Mouse (Mus musculus) embryonic facial prominence, embryonic 14.5 days (tissue): ENCODE results near the gene Hdgf. TPM values are rescaled to one million over a fixed set of nuclear protein-coding genes. Genes with fewer than 3 reads are reported as not detected.

Source experiments
- ATAC-seq: fragments of 200-750 bp; cut with Nextera tagmentation; 2 replicates; pipeline ENCODE4 v1.8.0; 2017; ENCODE audit warnings: low read depth, moderate number of reproducible peaks, moderate TSS enrichment
- DNase-seq: peaks from one replicate; pipeline ENCODE4 v3.0.0-alpha.2; 2015; ENCODE audit warnings: low spot score
- H3K27ac ChIP-seq: fragments of 300-500 bp; sonication (generic); replicated peaks from 2 replicates; pipeline ENCODE4 v1.5.1; 2014; ENCODE audit warnings: low read depth, mild to moderate bottlenecking, low read length, moderate library complexity
- H3K27me3 ChIP-seq: fragments of 300-500 bp; sonication (generic); replicated peaks from 2 replicates; pipeline ENCODE4 v1.6.1; 2014; ENCODE audit warnings: low read length; ENCODE audit not compliant: control insufficient read depth, insufficient read depth
- H3K36me3 ChIP-seq: fragments of 300-500 bp; sonication (generic); 2 replicates; pipeline ENCODE4 v1.6.1; 2014; ENCODE audit warnings: low read length, mixed read lengths; ENCODE audit not compliant: control insufficient read depth, insufficient read depth
- H3K4me1 ChIP-seq: fragments of 300-500 bp; sonication (generic); 2 replicates; pipeline ENCODE4 v1.6.1; 2014; ENCODE audit warnings: antibody characterized with exemption, low read length; ENCODE audit not compliant: control insufficient read depth, insufficient read depth
- H3K4me2 ChIP-seq: fragments of 300-500 bp; sonication (generic); 2 replicates; pipeline ENCODE4 v1.6.1; 2014; ENCODE audit warnings: low read depth, mild to moderate bottlenecking, low read length, moderate library complexity, mixed read lengths
- H3K4me3 ChIP-seq: fragments of 300-500 bp; sonication (generic); 2 replicates; pipeline ENCODE4 v1.5.1; 2014; ENCODE audit warnings: low read depth, mild to moderate bottlenecking, low read length
- H3K9ac ChIP-seq: fragments of 300-500 bp; sonication (generic); 2 replicates; pipeline ENCODE4 v1.6.1; 2014; ENCODE audit warnings: low read depth, mild to moderate bottlenecking, low read length, moderate library complexity, mixed read lengths
- H3K9me3 ChIP-seq: fragments of 300-500 bp; sonication (generic); 2 replicates; pipeline ENCODE4 v1.6.1; 2016; ENCODE audit warnings: low read length; ENCODE audit not compliant: control insufficient read depth
- WGBS: fragments of 180-500 bp; shearing (Covaris S2); extraction: QIAGEN DNeasy Blood & Tissue Kit; methylation state at CpG from one replicate; pipeline ENCODE4 v1.1.7; 2014; 5-methylcytosine and 5-hydroxymethylcytosine counted together
- polyA plus RNA-seq: library from polyadenylated mRNA; unstranded; fragments of >200 nt; fragmentation: Nextera tagmentation; extraction: Ambion mirVana; gene quantifications from 2 replicates; pipeline ENCODE4 v1.2.1, GENCODE M21; 2014

The Hdgf gene
- polyA plus RNA-seq, 1 experiment from 2014 or later: 205 TPM

DNA sequence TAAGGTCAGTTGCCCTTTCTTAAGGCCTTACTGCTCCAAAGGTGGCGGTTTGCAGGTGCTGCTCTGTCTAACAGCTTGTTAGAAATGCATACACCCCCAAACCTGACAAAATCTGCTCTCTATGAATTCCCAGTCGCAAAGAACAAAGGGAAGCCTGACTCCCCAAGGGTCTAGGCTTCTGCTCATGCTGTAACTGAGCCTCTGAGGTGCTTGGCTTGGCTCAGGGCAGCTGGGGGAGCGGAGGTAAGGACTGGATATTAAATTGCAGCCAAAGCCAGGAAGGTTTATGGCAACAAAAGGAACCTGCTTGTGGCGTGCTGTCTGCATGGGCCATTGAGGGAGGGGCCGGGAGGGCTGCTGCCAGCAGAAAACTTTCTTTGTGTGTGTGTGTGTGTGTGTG lies 2.3 kb upstream of the Hdgf start:
- Histone ChIP-seq H3K4me3 (no peak overlapping the region), H3K4me2 (no peak overlapping the region), H3K36me3 (no peaks in the 10 kb centered on the region), H3K9ac (no peak overlapping the region), H3K27ac (no peak overlapping the region), H3K4me1 (peaks cover 11% of the 10 kb centered on the region), H3K27me3 (no peaks in the 10 kb centered on the region), H3K9me3 (no peaks in the 10 kb centered on the region)
- 42% methylated on average over 5 of the region's 5 CpGs for WGBS
- ATAC-seq (peak; percentile 34; the same call in 1 of the 2 replicates), DNase-seq (peak; percentile 77)

GRCm38 (mm10) chr3:87906601-87906980 lies 470 bp downstream of the Hdgf start:
- Histone ChIP-seq H3K9ac (peak overlapping the region; percentile 97), H3K4me2 (peak overlapping the region; percentile 79), H3K27ac (peak overlapping the region; percentile 96), H3K36me3 (no peaks in the 10 kb centered on the region), H3K27me3 (no peaks in the 10 kb centered on the region), H3K4me1 (peaks cover 35% of the 10 kb centered on the region), H3K4me3 (peak overlapping the region; percentile 99), H3K9me3 (no peaks in the 10 kb centered on the region)
- peak; percentile 4; the same call in 1 of the 2 replicates for ATAC-seq
- 0% methylated on average over 10 of the region's 47 CpGs for WGBS
- DNase-seq: no peak

DNA sequence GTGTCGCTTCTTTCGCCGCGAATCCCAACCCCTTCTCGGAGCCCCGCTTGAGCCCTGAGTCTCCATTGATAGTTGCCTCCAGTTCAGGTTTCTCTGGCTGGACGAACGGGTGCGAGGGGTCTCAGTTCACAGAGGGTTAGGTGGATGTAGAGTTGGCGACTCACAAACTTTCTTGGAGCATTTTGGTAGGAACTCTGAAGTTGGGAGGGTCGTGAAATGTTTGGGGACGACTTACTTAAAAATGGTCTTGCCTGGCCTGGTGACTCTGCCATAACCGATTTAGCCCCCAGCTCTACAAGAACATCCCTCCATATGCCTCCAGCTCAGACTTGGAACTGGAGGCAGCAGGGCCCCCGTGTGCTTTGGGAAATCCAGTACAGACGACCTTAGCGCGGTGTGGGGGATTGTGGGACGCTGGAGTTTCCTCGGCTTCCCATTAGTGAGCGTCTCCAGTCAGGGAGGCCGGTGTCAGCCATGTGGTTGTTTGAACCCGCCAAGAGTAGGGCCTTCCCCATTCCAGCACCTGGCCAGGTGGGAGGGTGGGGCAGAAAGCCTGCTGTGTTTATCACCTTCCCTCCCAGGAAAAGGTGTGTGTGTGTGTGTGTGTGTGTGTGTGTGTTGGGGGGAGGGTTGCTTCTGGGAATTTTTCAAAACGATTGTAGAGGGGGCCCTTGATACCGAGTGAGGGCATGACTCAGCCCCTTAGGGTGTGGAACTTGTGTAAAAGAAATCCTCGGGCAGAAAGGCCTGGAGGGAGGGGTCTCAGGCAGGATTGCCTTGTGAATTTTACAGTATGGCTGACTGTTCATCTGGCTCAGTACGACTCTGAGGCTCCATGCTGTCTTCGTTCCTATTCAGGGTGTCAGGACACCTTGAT lies 1.1 kb downstream of the Hdgf start:
- peaks cover 35% of the 10 kb centered on the region for H3K4me1 ChIP-seq
- peak overlapping the region; percentile 79 for H3K4me2 ChIP-seq
- H3K9ac ChIP-seq: peak overlapping the region; percentile 97
- ATAC-seq (no peak), DNase-seq (peak; percentile 73)
- peak overlapping the region; percentile 99 for H3K4me3 ChIP-seq
- peak overlapping the region; percentile 96 for H3K27ac ChIP-seq
- no peaks in the 10 kb centered on the region for H3K27me3 ChIP-seq
- no peaks in the 10 kb centered on the region for H3K9me3 ChIP-seq
- WGBS: under 1% methylated on average over 21 of the region's 27 CpGs
- no peaks in the 10 kb centered on the region for H3K36me3 ChIP-seq

- WGBS: 10% methylated on average over 1 of the region's 1 CpGs
- Histone ChIP-seq H3K27me3 (no peaks in the 10 kb centered on the region), H3K4me1 (peaks cover 35% of the 10 kb centered on the region), H3K9ac (peak overlapping the region; percentile 97), H3K27ac (peak overlapping the region; percentile 96), H3K4me3 (peak overlapping the region; percentile 99), H3K4me2 (peak overlapping the region; percentile 79), H3K36me3 (peaks cover 2% of the 10 kb centered on the region; the same call in 1 of the 2 replicates), H3K9me3 (no peaks in the 10 kb centered on the region)
- ATAC-seq: no peak
- no peak for DNase-seq
Observed at GRCm38 (mm10) chr3:87907906-87908305, 1.8 kb downstream of the Hdgf start.

DNA sequence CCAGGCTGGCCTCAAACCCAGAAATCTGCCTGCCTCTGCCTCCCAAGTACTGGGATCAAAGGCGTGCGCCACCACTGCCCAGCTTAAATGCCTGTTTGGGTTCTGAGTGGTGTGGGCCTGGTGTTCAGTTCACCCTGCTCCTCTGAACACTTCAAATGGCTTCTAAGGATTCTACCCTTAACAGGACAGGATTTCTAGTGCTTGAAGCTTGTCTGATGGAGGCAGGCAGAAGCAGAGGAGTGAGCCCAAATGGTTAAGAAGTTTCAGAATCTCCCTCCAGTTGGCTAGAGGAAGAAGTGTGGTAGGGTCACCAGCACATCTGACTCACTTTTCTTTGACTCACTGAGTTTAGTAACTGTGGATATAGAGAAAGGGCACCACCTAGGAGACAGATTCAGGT lies 3.3 kb downstream of the Hdgf start:
- 79% methylated on average over 2 of the region's 2 CpGs for WGBS
- Histone ChIP-seq H3K9me3 (no peaks in the 10 kb centered on the region), H3K4me3 (peak overlapping the region; percentile 25), H3K4me2 (peak overlapping the region; percentile 55), H3K36me3 (peaks cover 16% of the 10 kb centered on the region), H3K4me1 (peaks cover 35% of the 10 kb centered on the region), H3K27ac (peak overlapping the region; percentile 61), H3K27me3 (no peaks in the 10 kb centered on the region), H3K9ac (peak overlapping the region; percentile 38; the same call in 1 of the 2 replicates)
- DNase-seq (no peak), ATAC-seq (no peak)

GRCm38 (mm10) chr3:87909874-87910273 lies 3.8 kb downstream of the Hdgf start:
- Histone ChIP-seq H3K9me3 (no peaks in the 10 kb centered on the region), H3K27me3 (no peaks in the 10 kb centered on the region), H3K27ac (peak overlapping the region; percentile 61), H3K9ac (peak overlapping the region; percentile 47), H3K4me3 (peak overlapping the region; percentile 25), H3K36me3 (peaks cover 21% of the 10 kb centered on the region), H3K4me1 (peaks cover 35% of the 10 kb centered on the region), H3K4me2 (peak overlapping the region; percentile 55)
- ATAC-seq: no peak
- peak; percentile 19 for DNase-seq
- 8% methylated on average over 4 of the region's 4 CpGs for WGBS

- Histone ChIP-seq H3K27me3 (no peaks in the 10 kb centered on the region), H3K4me3 (peak overlapping the region; percentile 25), H3K4me2 (peak overlapping the region; percentile 55), H3K9ac (peak overlapping the region; percentile 47), H3K4me1 (peaks cover 35% of the 10 kb centered on the region), H3K27ac (peak overlapping the region; percentile 61), H3K9me3 (no peaks in the 10 kb centered on the region), H3K36me3 (peaks cover 29% of the 10 kb centered on the region)
- WGBS: 9% methylated on average over 11 of the region's 12 CpGs
- ATAC-seq: peak; percentile 16; the same call in 1 of the 2 replicates
- peak; percentile 92 for DNase-seq
Observed at GRCm38 (mm10) chr3:87910573-87911141, 4.5 kb downstream of the Hdgf start.

GRCm38 (mm10) chr3:87913491-87913890 lies 7.4 kb downstream of the Hdgf start:
- Histone ChIP-seq H3K27me3 (no peaks in the 10 kb centered on the region), H3K27ac (no peak overlapping the region), H3K9me3 (no peaks in the 10 kb centered on the region), H3K9ac (no peak overlapping the region), H3K4me2 (no peak overlapping the region), H3K4me3 (no peak overlapping the region), H3K36me3 (peaks cover 47% of the 10 kb centered on the region), H3K4me1 (peaks cover 27% of the 10 kb centered on the region)
- DNase-seq: no peak
- ATAC-seq: no peak
- 77% methylated on average over 7 of the region's 7 CpGs for WGBS
